Mouse (Mus musculus) right cerebral cortex, adult 2 months (tissue): ENCODE results near the gene Nrbp1.
"Not testable (repeated sequence)": the region's sequence is repeated elsewhere in the genome, so short reads cannot be mapped to it uniquely, and the experiment has no call there.

Source experiments
- DNase-seq, 2 experiments: peaks; one replicate each; pipeline ENCODE4 v3.0.0; 2021 to 2022; ENCODE audit warnings: low spot score in 2 of 2

Gene Nrbp1

DNA sequence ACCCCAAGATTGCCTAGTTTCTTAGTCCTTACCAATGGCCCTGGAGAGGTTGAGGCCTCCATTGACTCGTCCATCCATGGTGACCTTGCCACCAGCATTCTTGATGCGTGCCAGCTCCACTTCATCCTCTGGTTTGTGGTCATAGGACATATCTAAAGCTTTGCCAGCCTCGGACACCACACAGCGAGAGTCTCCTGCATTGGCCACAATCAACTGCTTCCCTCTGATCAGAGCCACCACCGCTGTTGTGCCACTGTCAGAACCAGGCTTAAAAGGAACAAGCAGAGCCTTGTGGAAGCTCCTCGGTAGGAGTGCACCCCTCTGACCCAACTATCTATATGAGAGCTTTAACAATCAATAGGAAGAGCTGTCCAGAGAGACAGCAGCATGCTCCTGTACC, 36.2 kb upstream of the Nrbp1 start:
- no peak for DNase-seq

GRCm38 (mm10) chr5:31216554-31216953, 24.1 kb upstream of the Nrbp1 start:
- DNase-seq, result not testable (repeated sequence)

DNA sequence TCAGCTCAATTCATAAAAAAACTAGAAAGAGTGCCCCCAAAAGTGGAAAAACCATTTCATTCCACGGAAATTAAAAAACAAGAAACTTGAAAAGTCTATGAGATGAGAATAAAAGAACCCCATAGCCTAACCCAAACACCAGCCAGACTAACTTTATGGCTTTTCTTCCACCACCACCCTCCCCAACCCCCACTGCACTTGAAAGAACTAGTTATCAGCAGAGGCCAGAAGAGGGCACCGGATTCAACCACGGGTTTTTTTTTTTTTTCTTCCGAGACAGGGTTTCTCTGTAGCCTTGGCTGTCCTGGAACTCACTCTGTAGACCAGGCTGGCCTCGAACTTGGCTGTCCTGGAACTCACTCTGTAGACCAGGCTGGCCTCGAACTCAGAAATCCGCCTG, 22.4 kb upstream of the Nrbp1 start:
- DNase-seq, result no peak

GRCm38 (mm10) chr5:31219070-31219469, 21.6 kb upstream of the Nrbp1 start:
- DNase-seq, result no peak

DNA sequence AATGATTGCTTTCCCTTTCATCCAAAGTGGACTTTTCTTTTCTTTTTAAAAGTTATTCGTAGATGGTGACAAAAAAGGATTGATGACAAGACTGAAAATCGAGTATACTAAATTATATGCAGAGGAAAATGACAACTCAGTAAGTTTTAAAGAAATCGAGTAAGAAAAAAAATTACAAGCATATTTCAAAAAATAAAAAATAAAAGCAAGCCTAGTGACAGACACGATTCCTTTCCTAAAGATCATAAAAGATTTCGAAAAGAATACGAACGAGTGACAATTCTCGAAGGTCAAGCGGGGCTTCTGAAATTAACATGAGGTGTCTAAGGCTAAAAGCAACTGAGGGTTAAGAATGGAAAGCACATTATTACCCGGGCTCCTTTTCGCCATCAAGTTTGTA, 21.2 kb upstream of the Nrbp1 start:
- DNase-seq, result no peak

GRCm38 (mm10) chr5:31219911-31220447, 20.7 kb upstream of the Nrbp1 start:
- peak; percentile 56 to 57 for DNase-seq

DNA sequence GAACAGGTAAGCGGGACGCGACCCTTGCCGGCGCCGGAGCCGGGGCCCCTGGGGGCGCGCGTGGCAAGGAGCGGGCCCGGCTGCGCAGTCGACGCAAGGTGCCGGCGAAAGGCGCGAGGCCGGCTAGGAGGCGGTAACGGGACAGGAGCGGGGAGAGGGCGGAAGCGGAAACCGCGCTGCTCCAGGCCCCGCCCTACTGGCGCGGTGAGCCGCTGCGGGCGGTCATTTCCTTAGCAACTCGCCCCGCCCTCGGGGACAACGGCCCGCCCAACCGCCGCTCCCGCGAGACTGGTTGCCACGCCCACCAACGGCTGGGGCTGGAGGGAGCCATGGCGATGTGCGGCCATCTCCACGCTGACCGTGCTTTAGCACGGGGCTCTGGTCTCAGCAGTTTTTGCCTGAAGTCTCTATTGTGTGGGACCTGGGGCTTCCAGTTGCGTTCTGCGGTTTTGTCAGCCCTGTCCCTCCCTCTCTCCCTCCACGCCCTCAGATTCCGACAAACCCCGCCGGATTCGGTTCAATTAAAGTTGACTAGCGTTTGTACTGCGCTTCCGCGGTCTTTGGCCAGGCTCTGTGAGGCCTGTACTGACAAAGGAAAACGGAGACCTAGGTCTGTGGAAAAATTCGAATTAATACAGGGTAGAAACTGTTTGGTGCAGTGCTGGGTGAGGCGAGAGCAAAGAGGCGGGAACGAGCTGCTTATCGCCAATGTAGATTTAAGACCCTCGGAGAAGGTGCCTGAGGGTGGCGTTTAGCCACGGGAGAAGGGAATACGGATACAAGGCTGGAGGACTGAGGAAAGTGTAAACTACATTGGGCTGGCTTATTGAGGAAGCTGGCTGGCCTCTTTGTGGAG, 20.0 kb upstream of the Nrbp1 start, which contains the start of gene Ppm1g:
Gene Ppm1g, minus strand, starts transcription at position 240 of the 856 bp plus-strand sequence.
- peak; percentile 94 to 95 for DNase-seq

DNA sequence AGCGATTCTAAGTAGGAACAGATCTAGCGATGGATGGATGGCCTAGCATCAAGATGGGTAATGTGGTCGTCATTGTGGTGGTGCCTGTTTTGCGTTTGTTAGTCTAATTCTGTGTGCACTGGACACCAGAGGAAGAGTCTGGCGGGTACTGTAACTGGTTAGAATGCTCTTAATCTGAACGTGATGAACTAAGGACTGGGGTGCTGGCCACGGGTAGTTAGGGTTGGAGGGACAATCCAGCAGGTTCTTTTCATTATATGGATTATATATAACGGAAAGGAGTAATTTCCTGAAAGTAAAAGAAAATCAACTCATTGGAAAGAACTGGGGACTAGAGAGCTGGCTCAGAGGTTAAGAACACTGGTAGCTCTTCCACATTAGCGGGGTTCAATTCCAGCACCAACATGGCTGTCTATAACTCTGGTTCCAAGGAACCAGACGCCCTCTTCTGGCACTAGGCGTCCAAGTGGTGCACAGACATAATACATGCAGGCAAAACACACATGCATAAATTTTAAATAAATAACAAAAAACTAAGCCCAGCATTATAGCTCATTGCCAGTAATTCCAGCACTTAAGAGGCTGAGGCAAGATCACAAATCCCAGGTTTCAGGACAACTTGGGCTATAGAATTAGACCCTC, 19.2 kb upstream of the Nrbp1 start:
- DNase-seq, result peak in 1 of 2 experiments; percentile 39

DNA sequence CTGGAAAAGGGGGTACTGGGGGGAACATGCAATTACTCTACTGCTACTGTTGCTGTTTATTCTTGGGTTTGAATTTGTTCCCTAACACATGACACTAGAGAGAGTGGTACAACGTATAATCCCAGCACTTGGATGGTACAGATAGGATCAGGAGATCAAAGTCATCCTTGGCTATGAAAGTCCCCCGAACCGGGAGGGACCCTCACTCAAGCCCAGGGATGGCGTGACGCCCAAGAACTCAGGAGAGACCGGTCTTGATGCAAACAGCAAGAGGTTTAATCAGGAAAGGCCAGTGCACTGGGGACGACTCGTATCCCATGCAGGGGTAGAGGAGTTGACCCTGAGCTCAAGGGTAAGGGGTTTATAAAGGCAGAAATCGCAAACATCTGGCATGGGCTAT, 18.0 kb upstream of the Nrbp1 start:
- no peak for DNase-seq

DNA sequence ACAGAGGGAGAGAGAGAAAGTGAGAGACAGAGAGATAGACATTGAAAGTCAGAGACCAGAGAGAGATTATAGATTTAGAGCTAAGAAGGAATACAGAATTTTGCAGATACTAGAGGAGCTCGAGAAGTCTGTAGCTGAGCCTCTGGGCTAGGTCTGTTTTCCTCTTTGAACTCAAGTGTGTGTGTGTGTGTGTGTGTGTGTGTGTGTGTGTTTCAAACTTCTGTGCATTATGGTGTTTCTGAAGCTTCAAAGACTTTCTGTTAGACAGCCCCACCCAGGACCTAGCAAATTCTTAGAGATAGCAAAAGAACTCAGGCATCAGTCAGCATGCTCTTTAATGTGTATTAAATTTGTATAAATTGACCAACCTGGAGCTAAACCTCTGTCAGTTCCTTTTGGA, 14.0 kb upstream of the Nrbp1 start:
- DNase-seq, result no peak

DNA sequence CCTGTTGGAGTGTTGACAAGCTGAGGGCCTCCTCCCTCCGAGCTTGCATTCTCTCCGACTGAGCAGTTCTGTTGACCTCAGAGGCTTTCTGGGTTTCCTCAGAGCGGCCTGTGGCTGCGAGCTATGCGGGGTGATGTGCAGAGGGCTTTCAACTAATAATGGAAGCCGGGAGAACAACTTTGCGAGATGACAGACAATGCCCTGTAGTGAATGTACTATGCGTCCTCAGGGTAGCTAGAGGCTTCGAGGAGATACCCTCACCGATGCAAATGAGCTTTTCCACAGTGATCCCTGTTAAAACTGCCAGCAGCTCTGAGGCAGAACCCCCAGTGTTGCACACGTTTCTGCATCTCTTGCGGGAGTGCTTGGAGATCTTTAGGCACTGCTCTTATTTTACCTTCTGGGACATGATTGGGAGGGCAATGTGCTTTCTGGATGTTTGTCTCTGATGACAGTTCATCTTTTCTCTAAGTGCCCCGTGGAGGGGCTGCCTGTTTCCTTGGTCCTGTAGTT, 914 bp downstream of the Nrbp1 start:
- no peak for DNase-seq

GRCm38 (mm10) chr5:31242191-31242590, 1.5 kb downstream of the Nrbp1 start:
- DNase-seq, result no peak

GRCm38 (mm10) chr5:31250716-31251115, 10.1 kb downstream of the Nrbp1 start:
- DNase-seq, result no peak

- DNase-seq, result no peak
Observed at GRCm38 (mm10) chr5:31251541-31252101, 11.0 kb downstream of the Nrbp1 start, which contains the start of gene Krtcap3. Gene Krtcap3, plus strand, starts transcription at chr5:31251691.

DNA sequence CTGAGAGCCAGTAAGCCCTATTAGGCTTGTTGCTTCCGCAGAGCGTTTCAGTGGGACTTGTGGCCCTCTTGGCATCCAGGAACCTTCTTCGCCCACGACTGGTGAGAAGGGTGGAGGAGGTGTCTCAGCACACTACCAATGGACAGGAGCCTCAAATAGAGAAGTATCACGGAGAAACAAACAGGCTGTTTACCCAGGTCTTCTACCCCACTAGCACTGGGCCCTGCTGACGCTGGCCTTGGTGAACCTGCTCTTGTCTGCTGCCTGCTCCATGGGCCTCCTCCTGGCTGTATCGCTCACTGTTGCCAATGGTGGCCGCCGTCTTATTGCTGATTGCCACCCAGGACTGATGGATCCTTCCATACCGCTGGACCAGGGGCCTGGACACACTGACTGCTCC, 11.5 kb downstream of the Nrbp1 start:
- DNase-seq, result no peak

GRCm38 (mm10) chr5:31252795-31253545, 12.3 kb downstream of the Nrbp1 start:
- no peak for DNase-seq

GRCm38 (mm10) chr5:31253806-31254205, 13.1 kb downstream of the Nrbp1 start:
- DNase-seq, result no peak

GRCm38 (mm10) chr5:31254452-31254851, 13.8 kb downstream of the Nrbp1 start:
- DNase-seq, result no peak

- no peak for DNase-seq
Observed at GRCm38 (mm10) chr5:31254901-31255300, 14.2 kb downstream of the Nrbp1 start.

DNA sequence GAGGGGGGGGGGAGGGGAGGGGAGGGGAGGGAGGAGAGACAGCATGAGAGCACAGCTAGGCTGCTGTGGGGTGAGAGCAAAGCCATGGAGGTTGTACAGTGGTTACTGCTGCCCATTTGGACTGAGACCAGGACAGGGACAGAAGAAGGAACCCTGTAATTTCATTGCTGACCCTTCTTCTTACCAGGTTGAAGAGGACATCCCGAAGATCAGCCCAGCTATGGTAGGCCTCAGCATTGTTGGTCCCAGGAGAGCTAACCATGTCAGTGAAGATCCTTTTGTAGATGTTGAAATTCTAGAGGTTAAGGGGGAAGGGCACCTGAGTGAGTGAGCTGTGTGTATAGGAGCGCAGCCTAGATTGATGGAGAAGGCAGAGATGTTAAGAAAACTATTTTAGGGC, 14.7 kb downstream of the Nrbp1 start:
- no peak for DNase-seq

DNA sequence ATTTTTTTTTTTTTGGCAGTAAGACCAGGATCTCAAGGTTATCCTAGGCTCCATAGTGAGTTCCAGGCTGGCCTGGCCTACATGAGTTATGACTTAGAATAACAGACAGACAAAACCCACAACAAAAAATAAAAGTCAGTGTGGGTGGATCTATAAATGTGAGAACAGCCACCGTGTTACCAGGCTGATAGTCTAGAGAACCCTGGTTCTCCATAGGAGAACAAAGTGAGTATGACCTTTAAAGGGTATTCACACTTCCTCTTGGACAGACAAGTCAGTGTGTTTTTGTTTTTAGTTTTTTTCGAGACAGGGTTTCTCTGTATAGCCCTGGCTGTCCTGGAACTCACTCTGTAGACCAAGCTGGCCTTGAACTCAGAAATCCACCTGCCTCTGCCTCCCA, 15.3 kb downstream of the Nrbp1 start:
- DNase-seq, result no peak

DNA sequence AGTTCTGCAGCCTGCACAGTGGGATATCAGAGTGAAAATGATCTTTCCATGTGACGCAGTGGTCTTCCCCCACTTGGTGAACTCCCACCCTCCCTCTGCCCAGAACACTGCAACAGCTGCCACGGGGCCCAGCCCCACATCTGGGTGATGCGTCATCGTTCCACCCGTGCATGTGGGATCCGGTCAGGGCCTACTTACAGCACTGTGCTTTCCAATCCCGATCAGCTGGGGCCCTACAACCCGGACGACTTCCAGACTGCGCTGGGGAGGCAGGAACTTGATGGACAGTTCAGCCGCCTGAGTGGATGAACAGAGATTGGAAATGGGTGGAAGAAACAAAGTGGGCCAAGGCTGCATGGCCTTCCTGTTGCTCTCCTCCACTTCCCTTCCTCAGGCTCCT, 17.0 kb downstream of the Nrbp1 start:
- no peak for DNase-seq
